Mouse (Mus musculus): ENCODE measurements around the gene Sergef.

DNA sequence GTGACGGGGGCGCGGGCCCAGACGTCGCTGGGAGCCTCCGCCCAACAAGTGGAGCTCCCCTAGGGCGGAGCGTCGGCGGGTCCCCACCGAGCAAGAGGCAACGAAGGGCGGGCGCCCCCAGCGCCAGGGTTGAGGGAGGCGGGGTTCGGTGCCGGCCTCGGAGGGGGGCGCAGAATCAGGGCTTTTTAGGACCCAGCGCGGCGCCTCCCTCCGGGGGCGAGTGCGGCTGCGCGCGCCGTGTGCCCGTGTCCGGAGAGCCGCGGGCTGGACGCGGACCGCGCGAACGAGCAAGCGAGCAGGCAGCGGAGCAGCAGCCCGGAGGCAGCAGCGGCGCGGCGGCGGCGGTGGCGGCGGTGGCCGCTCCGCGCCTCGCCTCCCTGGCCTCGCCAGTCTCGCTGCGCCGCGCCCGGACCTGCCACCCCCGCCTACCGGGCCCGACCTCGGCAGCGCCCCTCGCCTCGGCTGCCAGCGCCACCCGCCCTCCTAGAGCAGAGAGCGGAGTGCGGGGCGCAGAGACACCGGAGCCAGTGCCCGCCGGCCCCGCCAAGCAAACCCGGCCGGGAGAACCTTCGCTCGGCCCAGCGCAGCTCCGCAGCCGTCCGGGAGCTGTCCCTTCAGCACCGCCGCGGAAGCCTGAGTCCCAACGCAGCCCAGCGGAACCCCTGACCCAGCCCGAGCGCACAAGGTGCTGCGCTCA is 243.2 kb downstream of the Sergef start, which contains the start of gene Kcnc1:
- TF ChIP-seq CTCF (IDR thresholded peaks at IDR 0.05; ENCODE audit: extremely low read depth, insufficient read depth, low read length) (no peak), POLR2A (IDR thresholded peaks at IDR 0.05; ENCODE audit: extremely low read depth, insufficient read depth, low read length) (peak; percentile 64; the same call in 1 of the 2 replicates)
